Mouse (Mus musculus) embryonic fibroblast, embryonic 13.5 days (primary cell): ENCODE results near the gene Ucn3. TPM values are rescaled to one million over a fixed set of nuclear protein-coding genes. Genes with fewer than 3 reads are reported as not detected.

Source experiments
- H3K27ac ChIP-seq: 2 replicates; pipeline ENCODE4 v1.5.1; 2012; ENCODE audit warnings: low read length, control low read depth, inconsistent platforms; ENCODE audit not compliant: insufficient read depth
- H3K4me1 ChIP-seq: 2 replicates; pipeline ENCODE4 v1.6.1; 2011; ENCODE audit warnings: low read length; ENCODE audit not compliant: control insufficient read depth, insufficient read depth
- H3K4me3 ChIP-seq: 2 replicates; pipeline ENCODE4 v1.5.1; 2011; ENCODE audit warnings: mild to moderate bottlenecking, control low read depth, low read length; ENCODE audit not compliant: insufficient read depth
- CTCF ChIP-seq: IDR thresholded peaks from 2 replicates; pipeline ENCODE4 v1.5.1; 2011; ENCODE audit warnings: mild to moderate bottlenecking, control low read depth, low read length, moderate library complexity, borderline replicate concordance; ENCODE audit not compliant: insufficient read depth
- POLR2A ChIP-seq: IDR thresholded peaks from 2 replicates; pipeline ENCODE4 v1.6.1; 2011; ENCODE audit warnings: low read depth, mild to moderate bottlenecking, control low read depth, low read length, moderate library complexity
- polyA plus RNA-seq: library from polyadenylated mRNA; stranded (reverse); fragments of >200 nt; gene quantifications from 2 replicates; pipeline ENCODE4 v1.2.4, GENCODE M21; 2011; ENCODE audit warnings: low read depth; ENCODE audit not compliant: missing spikeins, insufficient read length

Gene Ucn3
- not detected in 2 replicates for polyA plus RNA-seq

GRCm38 (mm10) chr13:3945249-3945648, at the start of gene Ucn3:
Gene Ucn3, minus strand, starts transcription at chr13:3945349.
- Histone ChIP-seq H3K27ac (no peak within 1 kb of the TSS), H3K4me1 (no peaks in the 10 kb centered on the region), H3K4me3 (no peak within 1 kb of the TSS)
- TF ChIP-seq CTCF (no peak), POLR2A (no peak)

- no peak overlapping the region for H3K4me3 ChIP-seq
- no peak for TF ChIP-seq CTCF
- no peak for TF ChIP-seq POLR2A
- H3K27ac ChIP-seq: no peak overlapping the region
- H3K4me1 ChIP-seq: no peaks in the 10 kb centered on the region
Observed at GRCm38 (mm10) chr13:3992081-3992480, 46.9 kb upstream of the Ucn3 start.

GRCm38 (mm10) chr13:3968849-3969248, 23.7 kb upstream of the Ucn3 start:
- TF ChIP-seq CTCF (no peak), POLR2A (no peak)
- no peak overlapping the region for H3K27ac ChIP-seq

GRCm38 (mm10) chr13:3951198-3951914, 6.2 kb upstream of the Ucn3 start:
- TF ChIP-seq CTCF (no peak), POLR2A (no peak)
- no peak overlapping the region for H3K27ac ChIP-seq
- H3K4me1 ChIP-seq: no peaks in the 10 kb centered on the region
- no peak overlapping the region for H3K4me3 ChIP-seq

More at GRCm38 (mm10) chr13:3968849-3969248, 23.7 kb upstream of the Ucn3 start:
- no peak overlapping the region for H3K4me3 ChIP-seq
- no peaks in the 10 kb centered on the region for H3K4me1 ChIP-seq

GRCm38 (mm10) chr13:3949477-3949876, 4.3 kb upstream of the Ucn3 start:
- Histone ChIP-seq H3K4me1 (no peaks in the 10 kb centered on the region), H3K27ac (no peak overlapping the region), H3K4me3 (no peak overlapping the region)
- TF ChIP-seq CTCF (no peak), POLR2A (no peak)

GRCm38 (mm10) chr13:3947267-3947666, 2.1 kb upstream of the Ucn3 start:
- TF ChIP-seq CTCF: no peak
- no peak for TF ChIP-seq POLR2A
- Histone ChIP-seq H3K27ac (no peak overlapping the region), H3K4me3 (no peak overlapping the region), H3K4me1 (no peaks in the 10 kb centered on the region)

- Histone ChIP-seq H3K27ac (no peak overlapping the region), H3K4me3 (no peak overlapping the region), H3K4me1 (no peaks in the 10 kb centered on the region)
- TF ChIP-seq CTCF (no peak), POLR2A (no peak)
Observed at GRCm38 (mm10) chr13:3944699-3945098, 450 bp downstream of the Ucn3 start.

- no peaks in the 10 kb centered on the region for H3K4me1 ChIP-seq
- no peak overlapping the region for H3K4me3 ChIP-seq
- H3K27ac ChIP-seq: no peak overlapping the region
- no peak for TF ChIP-seq CTCF
- no peak for TF ChIP-seq POLR2A
Observed at GRCm38 (mm10) chr13:3926046-3926445, 19.1 kb downstream of the Ucn3 start.

- no peak overlapping the region for H3K4me3 ChIP-seq
- TF ChIP-seq CTCF (no peak), POLR2A (no peak)
- H3K27ac ChIP-seq: no peak overlapping the region
- H3K4me1 ChIP-seq: no peaks in the 10 kb centered on the region
Observed at GRCm38 (mm10) chr13:3925632-3926031, 19.5 kb downstream of the Ucn3 start.

GRCm38 (mm10) chr13:3924483-3924882, 20.7 kb downstream of the Ucn3 start:
- no peak overlapping the region for H3K4me3 ChIP-seq
- no peaks in the 10 kb centered on the region for H3K4me1 ChIP-seq
- TF ChIP-seq POLR2A: no peak
- no peak for TF ChIP-seq CTCF
- H3K27ac ChIP-seq: no peak overlapping the region
